Mouse (Mus musculus) skeletal muscle tissue, adult 2 months (tissue): Measurements from ENCODE around the gene Rprd2.
A peak's percentile ranks its signal among the peaks of the same experiment; 100 is the strongest.
"Not testable (repeated sequence)": the region's sequence is repeated elsewhere in the genome, so short reads cannot be mapped to it uniquely, and the experiment has no call there.

ENCODE experiments used
- DNase-seq: peaks from one replicate; pipeline ENCODE4 v3.0.0-alpha.2; 2012; ENCODE audit warnings: low read depth, low spot score

Gene Rprd2

DNA sequence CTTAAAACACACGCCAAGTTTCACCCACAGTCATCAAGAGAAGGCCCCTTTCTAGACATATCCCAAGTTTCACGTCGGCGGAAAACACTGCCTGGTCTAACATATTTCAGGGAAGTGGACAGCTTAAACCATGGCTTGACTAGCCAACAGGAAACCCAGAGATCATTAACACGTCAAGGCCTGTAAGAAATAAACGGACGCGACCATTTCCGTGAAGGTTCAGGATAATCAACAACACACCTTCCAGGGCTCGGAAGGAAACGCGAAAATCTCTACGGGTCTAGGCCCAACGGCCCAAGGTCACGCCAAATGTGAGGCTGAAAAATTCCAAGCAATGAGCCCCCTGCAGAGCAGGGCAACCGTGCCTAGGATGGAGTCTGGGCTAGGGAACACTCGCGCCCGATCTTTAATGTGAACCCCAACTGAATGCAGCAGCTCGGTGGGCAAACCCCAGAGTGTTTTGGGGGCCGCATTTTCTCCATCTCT, 594 bp downstream of the Rprd2 start:
- peak; percentile 39 for DNase-seq

GRCm38 (mm10) chr3:95816681-95817080, 2.0 kb downstream of the Rprd2 start:
- no peak for DNase-seq

DNA sequence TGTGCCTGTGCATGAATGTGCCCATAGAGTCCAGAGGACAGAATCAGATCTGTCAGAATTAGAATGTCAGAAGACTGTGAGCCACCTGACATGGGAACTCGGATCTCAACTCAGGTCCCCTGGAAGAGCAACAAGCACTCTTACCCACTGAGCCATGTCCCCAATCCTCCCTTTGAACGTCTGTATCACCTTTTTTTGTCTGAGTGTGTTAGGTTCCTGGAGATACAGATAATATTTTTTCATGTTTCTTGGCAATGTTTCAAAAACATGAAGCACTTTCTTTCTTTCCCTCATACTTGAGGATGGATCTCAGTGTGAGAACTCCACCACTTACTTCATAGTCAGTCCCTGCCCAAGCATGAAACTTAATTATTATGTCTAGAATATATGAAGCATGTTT, 10.3 kb downstream of the Rprd2 start:
- no peak for DNase-seq

DNA sequence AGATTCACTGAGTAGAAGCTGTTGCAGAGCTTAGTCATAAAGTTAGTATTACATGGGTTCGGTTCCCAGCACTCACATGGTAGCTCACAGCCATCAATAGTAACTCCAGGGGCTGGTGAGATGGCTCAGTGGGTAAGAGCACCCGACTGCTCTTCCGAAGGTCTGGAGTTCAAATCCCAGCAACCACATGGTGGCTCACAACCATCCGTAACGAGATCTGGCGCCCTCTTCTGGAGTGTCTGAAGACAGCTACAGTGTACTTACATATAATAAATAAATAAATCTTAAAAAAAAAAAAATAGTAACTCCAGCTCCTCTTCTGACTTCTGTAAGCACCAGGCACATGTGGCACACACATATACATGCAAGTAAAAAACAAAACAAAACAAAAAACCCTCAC, 11.0 kb downstream of the Rprd2 start:
- DNase-seq = not testable (repeated sequence)

GRCm38 (mm10) chr3:95806677-95807076, 12.0 kb downstream of the Rprd2 start:
- no peak for DNase-seq

- DNase-seq = no peak
Measured at GRCm38 (mm10) chr3:95803851-95804250, 14.8 kb downstream of the Rprd2 start.

GRCm38 (mm10) chr3:95798756-95799155, 19.9 kb downstream of the Rprd2 start:
- DNase-seq = no peak

GRCm38 (mm10) chr3:95794299-95794698, 24.4 kb downstream of the Rprd2 start:
- no peak for DNase-seq

DNA sequence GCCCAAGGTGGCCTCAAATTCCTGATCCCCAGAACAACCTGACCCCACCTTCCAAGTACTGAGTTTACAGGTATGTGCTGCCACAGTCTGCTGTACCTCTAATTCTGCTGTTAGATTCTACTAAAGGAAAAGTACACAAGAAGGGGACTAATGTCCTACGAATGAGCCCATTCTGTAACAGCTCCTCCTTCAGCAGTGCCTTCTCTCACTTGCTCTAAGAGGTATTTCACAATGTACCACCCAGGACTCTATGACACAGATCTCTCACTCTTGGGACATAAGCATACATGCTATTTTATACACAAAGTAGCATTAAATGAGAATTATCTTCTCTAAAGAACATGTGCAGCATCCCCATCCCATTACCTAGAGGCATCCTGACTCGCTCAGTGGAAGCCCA, 25.0 kb downstream of the Rprd2 start:
- no peak for DNase-seq

- no peak for DNase-seq
Measured at GRCm38 (mm10) chr3:95785501-95785900, 33.2 kb downstream of the Rprd2 start.

- no peak for DNase-seq
Measured at GRCm38 (mm10) chr3:95771985-95772384, 46.7 kb downstream of the Rprd2 start.

GRCm38 (mm10) chr3:95765534-95765933, 53.1 kb downstream of the Rprd2 start:
- no peak for DNase-seq

- DNase-seq = no peak
Measured at GRCm38 (mm10) chr3:95763811-95764210, 54.9 kb downstream of the Rprd2 start.

GRCm38 (mm10) chr3:95762961-95763360, 55.7 kb downstream of the Rprd2 start:
- DNase-seq = no peak

DNA sequence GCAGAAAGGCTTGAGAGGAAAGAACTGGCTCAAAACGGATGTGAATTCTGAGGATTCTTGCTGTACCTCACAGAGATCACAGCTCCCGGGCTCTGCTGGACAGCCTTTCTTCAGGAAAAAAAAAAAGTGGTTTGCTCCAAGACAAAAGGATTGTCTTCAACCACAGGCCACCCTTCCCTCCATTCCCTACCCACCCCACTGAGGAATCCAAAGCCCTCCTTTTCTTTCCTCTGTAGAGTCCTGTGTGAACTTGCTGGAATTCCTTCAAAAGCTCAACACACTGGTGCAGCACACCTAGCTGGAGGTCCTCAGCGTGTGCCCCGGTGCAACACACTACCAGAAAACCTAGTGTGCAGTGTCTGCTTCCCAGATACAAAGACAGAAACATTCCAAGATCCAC, 56.9 kb downstream of the Rprd2 start:
- DNase-seq = no peak

- no peak for DNase-seq
Measured at GRCm38 (mm10) chr3:95760656-95761055, 58.0 kb downstream of the Rprd2 start.

DNA sequence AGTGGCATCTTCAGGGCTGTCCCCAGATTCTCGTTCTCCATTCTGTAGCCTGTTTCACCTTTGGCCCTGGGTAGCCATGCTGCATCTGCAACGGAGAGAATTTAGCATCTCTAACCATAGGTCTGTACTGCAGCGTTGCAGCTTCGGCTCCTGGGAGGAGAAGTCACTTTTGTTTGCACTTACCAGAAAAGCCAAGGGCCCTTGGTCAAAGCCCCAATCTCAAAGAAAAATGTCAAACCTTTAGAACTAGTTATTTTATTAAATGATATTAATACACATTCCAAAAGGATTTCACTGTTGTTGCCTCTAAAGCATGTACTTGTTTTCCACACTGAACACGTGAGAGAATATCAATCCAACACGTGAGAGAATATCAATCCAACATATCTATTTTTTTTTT, 58.6 kb downstream of the Rprd2 start, which contains the start of gene Tars2:
Tars2 (minus strand) TSS at position 101 of the 400 bp plus-strand sequence.
- DNase-seq = no peak

GRCm38 (mm10) chr3:95758467-95759218, 60.0 kb downstream of the Rprd2 start:
- no peak for DNase-seq

GRCm38 (mm10) chr3:95756808-95757207, 61.9 kb downstream of the Rprd2 start:
- no peak for DNase-seq

DNA sequence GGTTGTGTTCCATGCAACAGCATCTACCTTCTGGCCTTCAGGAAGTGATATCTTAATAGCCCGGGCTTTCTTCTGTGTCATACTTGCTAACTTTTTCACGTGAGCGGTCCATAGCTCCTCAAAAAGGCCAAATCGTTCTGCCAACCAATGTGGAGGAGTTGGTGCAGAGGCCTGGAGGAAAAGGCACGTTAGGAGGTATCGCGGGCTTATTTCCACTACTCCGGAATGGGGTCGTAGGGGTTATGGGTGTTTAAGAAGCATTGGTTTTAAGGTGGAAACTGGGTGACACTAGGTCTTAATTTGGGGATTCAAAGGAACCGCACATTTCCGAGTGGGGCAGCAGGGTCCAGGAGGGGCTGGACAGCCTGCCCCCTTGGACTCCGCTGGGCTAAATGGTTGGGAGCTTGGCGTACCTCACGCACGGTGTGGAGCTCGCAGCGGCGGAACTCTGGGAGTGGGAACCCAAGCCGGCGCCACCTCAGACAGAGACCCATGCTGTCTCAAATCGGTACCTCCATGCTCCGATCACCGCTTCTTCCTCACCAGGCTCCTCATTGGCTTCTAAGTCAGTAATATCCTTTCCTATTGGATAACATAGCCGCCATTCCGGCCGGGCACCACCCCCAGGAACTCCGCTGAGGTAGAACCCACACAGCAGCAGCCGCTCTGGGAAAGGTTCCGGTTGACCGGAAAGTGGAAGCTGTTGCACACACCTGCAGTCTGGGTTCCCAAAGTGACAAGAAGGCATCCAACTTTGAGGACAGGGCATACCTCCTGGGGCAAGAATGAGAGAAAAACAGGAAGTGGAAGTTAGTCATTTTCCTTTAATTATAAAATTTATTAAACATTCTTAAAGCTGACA, 64.1 kb downstream of the Rprd2 start:
- peak; percentile 91 for DNase-seq

DNA sequence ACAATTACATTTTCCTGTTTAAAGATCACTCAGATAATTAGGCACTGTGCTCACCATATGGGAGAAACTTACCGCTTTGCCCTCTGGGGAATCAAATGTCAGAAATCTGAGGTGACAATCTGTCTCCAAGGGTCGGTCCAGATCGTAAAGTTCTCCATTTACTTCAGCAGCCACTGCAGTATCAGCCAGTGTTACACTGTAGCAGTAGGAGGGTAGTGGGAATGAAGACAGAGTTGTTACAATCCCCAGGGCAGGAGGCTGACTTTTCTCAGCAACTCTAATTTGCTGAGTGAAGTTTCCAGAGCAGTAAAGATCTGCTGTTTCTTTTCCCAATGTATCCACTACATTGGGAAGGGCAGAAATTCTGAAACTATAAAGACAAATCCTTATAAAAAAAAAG, 65.7 kb downstream of the Rprd2 start:
- DNase-seq = no peak

DNA sequence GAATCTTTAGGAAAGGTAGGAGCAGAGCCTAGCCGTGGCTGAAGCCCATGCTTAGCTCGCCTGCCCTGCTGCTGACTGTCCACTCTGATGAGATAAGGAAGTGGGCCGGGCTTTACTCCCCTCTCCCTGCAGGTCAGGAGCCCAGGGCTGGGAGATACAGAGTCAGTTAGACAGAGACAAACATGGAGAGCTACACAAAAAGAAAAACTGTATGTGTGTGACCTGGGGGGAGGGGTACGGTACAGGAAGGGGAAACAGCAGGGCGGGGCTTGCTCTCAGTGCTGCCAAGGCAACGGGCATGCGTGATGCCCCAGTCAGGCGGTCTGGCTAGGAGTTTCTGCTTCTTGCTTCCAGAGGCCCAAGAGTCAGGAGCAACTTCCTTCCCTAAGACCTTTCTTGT, 78.3 kb downstream of the Rprd2 start:
- DNase-seq = peak; percentile 30
